Mouse (Mus musculus): ENCODE results near the gene Lefty1. TPM values are rescaled to one million over a fixed set of nuclear protein-coding genes. Genes with fewer than 3 reads are reported as not detected.
"Not testable (repeated sequence)": the region's sequence is repeated elsewhere in the genome, so short reads cannot be mapped to it uniquely, and the experiment has no call there.

Gene Lefty1
- polyA plus RNA-seq, 1 experiment from 2014 or later, result 1.8 TPM

DNA sequence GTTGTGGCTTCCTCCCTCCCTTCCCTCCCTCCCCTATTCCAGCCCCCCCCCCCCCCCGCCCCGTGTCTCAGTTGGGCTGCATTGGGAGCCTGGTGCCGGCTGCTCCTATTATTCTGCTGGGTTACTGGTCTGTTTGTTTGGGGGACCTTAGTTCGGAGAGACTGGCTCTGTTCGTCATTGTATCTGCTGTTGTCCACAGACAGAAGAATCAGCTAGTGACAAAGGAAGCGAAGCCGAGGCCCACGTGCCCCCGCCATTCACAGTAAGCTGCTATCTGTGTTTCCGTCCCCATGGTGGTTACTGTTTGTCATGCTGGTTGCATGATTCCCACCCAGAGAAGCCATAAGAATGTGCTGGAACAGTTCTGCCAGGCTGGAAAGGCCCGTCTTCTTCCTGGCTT, 38.1 kb downstream of the Lefty1 start:
- 86% methylated on average over 10 of the region's 11 CpGs for WGBS
- Histone ChIP-seq H3K27me3 (ENCODE audit: control insufficient read depth, insufficient read depth, low read length) (no peaks in the 10 kb centered on the region), H3K9ac (replicated peaks; ENCODE audit: low read depth, low read length) (no peak overlapping the region), H3K4me2 (replicated peaks; ENCODE audit: low read depth, low read length) (no peak overlapping the region), H3K9me3 (ENCODE audit: control insufficient read depth, low read depth, low read length) (no peaks in the 10 kb centered on the region), H3K36me3 (ENCODE audit: control insufficient read depth, insufficient read depth, low read length) (peaks cover 7% of the 10 kb centered on the region), H3K4me1 (ENCODE audit: control insufficient read depth, insufficient read depth, low read length) (no peaks in the 10 kb centered on the region), H3K27ac (ENCODE audit: low read length) (no peak overlapping the region), H3K4me3 (ENCODE audit: low read depth, low read length) (no peak overlapping the region)
- ATAC-seq (ENCODE audit: insufficient number of reproducible peaks, insufficient read depth, low FRiP score, low read depth), result no peak

DNA sequence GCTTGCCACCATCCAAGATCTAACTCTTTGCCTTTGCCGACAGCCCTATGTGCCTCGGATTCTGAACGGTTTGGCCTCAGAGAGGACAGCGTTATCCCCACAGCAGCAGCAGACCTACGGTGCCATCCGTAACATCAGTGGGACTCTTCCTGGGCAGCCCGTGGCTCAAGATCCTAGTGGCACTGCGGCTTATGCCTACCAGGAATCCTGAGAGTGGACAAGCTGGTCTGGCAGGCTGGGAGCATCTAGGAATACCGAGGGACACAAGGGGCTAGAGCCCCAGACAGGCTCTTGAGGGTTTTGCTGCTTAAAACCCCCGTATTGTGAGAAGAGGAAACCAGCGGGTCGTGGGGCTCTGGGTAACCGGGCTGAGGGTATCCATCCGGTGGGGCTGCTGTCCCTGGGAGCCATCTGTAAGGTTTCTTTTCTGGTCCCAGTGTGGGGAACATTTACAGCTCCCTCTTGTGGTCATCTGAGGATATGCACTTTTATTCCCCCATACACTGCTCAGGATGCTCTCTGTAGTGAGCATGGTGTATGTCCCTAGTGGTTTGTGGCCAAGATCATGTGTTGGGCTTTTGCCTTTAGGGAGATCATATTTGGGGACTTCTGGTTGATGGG, 39.4 kb downstream of the Lefty1 start:
- WGBS, result 59% methylated on average over 14 of the region's 14 CpGs
- no peak overlapping the region for H3K9ac ChIP-seq (replicated peaks; ENCODE audit: low read depth, low read length)
- H3K36me3 ChIP-seq (ENCODE audit: control insufficient read depth, insufficient read depth, low read length), result peaks cover 2% of the 10 kb centered on the region
- peak; percentile 24; the same call in 1 of the 2 replicates for ATAC-seq (ENCODE audit: insufficient number of reproducible peaks, insufficient read depth, low FRiP score, low read depth)
- no peak overlapping the region for H3K4me3 ChIP-seq (ENCODE audit: low read depth, low read length)
- H3K27ac ChIP-seq (ENCODE audit: low read length), result no peak overlapping the region
- H3K9me3 ChIP-seq (ENCODE audit: control insufficient read depth, low read depth, low read length), result no peaks in the 10 kb centered on the region
- no peaks in the 10 kb centered on the region for H3K4me1 ChIP-seq (ENCODE audit: control insufficient read depth, insufficient read depth, low read length)
- no peaks in the 10 kb centered on the region for H3K27me3 ChIP-seq (ENCODE audit: control insufficient read depth, insufficient read depth, low read length)
- H3K4me2 ChIP-seq (replicated peaks; ENCODE audit: low read depth, low read length), result no peak overlapping the region

DNA sequence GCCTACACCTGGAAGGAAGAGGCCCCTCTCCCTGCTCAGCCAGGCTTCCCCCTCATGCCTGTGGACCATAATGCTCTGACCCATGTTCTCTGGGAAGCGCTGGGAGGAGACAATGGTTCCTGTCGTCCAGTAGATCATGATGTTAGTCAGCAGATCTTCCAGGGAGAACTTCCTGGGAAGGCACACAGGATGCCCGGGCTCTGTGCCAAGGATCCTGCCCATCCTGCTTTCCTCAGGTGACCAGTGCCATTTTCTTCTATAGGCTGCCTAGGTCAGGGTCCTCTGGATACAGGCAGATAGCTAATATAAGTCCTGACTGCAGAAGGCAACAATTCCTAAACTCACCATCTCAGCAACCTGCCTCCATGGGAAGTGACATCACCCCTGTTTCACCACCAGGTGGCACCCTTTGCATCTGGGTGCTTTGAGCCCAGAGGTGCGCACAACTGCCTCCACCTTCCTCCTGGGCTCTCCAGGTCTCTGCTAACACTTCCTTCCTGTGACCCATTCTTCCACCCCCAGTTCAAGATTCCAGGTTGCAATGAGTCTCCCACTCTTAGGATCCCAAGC, 41.4 kb downstream of the Lefty1 start:
- Histone ChIP-seq H3K9ac (replicated peaks; ENCODE audit: low read depth, low read length) (no peak overlapping the region), H3K4me3 (ENCODE audit: low read depth, low read length) (no peak overlapping the region), H3K36me3 (ENCODE audit: control insufficient read depth, insufficient read depth, low read length) (no peaks in the 10 kb centered on the region; the same call in none of the 2 replicates), H3K4me1 (ENCODE audit: control insufficient read depth, insufficient read depth, low read length) (no peaks in the 10 kb centered on the region), H3K27me3 (ENCODE audit: control insufficient read depth, insufficient read depth, low read length) (no peaks in the 10 kb centered on the region), H3K9me3 (ENCODE audit: control insufficient read depth, low read depth, low read length) (no peaks in the 10 kb centered on the region), H3K4me2 (replicated peaks; ENCODE audit: low read depth, low read length) (no peak overlapping the region), H3K27ac (ENCODE audit: low read length) (no peak overlapping the region)
- WGBS, result 70% methylated on average over 4 of the region's 4 CpGs
- ATAC-seq (ENCODE audit: insufficient number of reproducible peaks, insufficient read depth, low FRiP score, low read depth), result no peak

DNA sequence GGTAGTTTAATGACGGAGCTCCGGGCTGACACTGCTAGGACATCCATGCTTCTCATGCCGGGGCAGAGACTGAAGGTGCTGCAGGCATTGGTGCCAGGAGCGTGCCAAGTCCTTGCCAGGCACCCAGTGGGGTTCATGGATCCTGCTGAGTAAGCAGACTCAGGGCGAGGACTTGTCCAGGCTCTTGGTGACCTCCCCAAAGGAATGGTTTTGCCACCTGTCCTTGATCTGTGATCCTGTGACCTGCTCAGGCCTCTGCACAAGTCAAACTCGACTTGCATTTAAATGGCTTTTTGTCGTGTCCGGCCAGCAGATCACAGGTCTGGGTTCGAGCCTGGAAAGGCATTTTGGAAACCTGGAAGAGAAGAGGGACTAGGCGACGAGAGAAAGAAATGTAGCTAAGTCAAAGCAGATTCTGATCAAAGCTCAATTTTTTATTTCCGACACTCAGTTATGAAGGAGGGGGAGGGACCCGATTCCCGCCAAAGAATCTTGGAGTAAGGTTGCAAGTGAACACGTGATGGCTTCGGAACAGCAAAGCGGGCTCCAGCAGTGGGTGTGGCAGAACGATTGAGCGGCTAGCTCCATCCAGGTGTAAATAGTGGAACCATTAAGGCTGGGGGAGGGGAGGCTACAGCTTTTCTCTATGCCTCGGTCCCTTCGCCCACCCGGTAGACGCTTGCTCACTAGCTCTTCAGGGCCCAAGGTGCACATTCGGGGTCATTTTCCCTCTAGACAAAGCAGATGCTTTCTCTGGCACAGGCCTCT, 44.8 kb downstream of the Lefty1 start:
- no peak for ATAC-seq (ENCODE audit: insufficient number of reproducible peaks, insufficient read depth, low FRiP score, low read depth)
- Histone ChIP-seq H3K4me3 (ENCODE audit: low read depth, low read length) (no peak overlapping the region), H3K4me1 (ENCODE audit: control insufficient read depth, insufficient read depth, low read length) (no peaks in the 10 kb centered on the region), H3K4me2 (replicated peaks; ENCODE audit: low read depth, low read length) (no peak overlapping the region), H3K36me3 (ENCODE audit: control insufficient read depth, insufficient read depth, low read length) (no peaks in the 10 kb centered on the region), H3K9ac (replicated peaks; ENCODE audit: low read depth, low read length) (no peak overlapping the region), H3K9me3 (ENCODE audit: control insufficient read depth, low read depth, low read length) (no peaks in the 10 kb centered on the region), H3K27ac (ENCODE audit: low read length) (no peak overlapping the region), H3K27me3 (ENCODE audit: control insufficient read depth, insufficient read depth, low read length) (no peaks in the 10 kb centered on the region)
- 75% methylated on average over 24 of the region's 24 CpGs for WGBS

DNA sequence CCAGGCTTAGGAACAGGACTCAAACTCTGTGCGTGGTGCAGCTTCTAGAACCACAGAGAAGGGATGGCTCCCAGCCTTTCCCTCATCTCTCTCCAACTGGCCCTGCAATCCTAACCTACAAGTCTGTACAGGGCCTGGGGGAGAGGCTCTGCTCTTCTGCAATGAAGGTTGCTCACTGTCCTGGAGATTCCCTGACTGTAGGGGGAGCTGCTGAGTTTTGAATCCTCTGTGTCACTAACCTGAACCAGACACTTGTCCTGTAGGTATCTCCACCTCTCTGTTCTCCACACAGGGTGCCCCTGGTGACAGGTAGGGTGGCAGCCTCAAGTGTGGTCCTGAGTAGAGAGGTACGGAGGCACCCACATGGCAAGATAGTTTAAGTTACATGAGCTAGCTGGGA, 45.6 kb downstream of the Lefty1 start:
- Histone ChIP-seq H3K9me3 (ENCODE audit: control insufficient read depth, low read depth, low read length) (no peaks in the 10 kb centered on the region), H3K4me3 (ENCODE audit: low read depth, low read length) (no peak overlapping the region), H3K4me2 (replicated peaks; ENCODE audit: low read depth, low read length) (no peak overlapping the region), H3K27me3 (ENCODE audit: control insufficient read depth, insufficient read depth, low read length) (no peaks in the 10 kb centered on the region), H3K4me1 (ENCODE audit: control insufficient read depth, insufficient read depth, low read length) (no peaks in the 10 kb centered on the region), H3K36me3 (ENCODE audit: control insufficient read depth, insufficient read depth, low read length) (no peaks in the 10 kb centered on the region), H3K9ac (replicated peaks; ENCODE audit: low read depth, low read length) (no peak overlapping the region), H3K27ac (ENCODE audit: low read length) (no peak overlapping the region)
- 66% methylated on average over 2 of the region's 2 CpGs for WGBS
- no peak for ATAC-seq (ENCODE audit: insufficient number of reproducible peaks, insufficient read depth, low FRiP score, low read depth)

DNA sequence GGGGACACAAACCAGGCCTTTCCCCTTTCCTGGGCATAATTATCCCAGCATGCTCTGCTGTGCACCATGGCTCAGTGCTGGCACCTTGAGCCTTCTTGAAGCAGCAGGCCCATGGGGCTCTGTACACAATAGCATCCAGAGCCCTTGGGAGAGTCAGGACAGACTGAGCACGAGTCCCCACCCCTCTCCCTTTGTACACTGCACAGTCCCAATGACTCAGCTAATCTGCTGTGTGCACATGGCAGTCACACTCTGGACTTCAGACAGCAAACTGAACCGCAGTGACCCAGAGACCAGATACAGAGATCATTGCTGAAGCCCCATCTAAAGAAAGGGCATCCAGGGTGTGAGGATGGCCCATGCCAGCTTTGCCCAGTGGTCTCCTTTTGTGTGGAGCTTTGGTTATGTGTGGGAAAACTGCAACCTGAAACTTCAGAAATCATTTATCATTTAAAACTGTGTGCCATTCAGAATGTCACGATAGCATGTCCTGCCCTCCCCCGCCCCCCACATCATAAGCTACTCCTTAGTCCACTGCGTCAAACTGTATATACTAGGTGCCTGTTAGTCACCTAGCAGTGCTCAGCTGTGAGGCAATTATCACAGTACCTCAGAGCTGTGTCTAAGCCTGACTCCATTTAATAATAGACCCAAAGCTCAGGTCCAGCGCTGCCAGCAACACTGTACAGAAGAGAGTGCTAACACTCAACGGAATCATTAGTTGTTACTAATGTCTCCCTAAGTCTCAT, 46.6 kb downstream of the Lefty1 start:
- not testable (repeated sequence) for H3K36me3 ChIP-seq (ENCODE audit: control insufficient read depth, insufficient read depth, low read length); H3K4me1 ChIP-seq (ENCODE audit: control insufficient read depth, insufficient read depth, low read length); H3K4me3 ChIP-seq (ENCODE audit: low read depth, low read length); H3K9ac ChIP-seq (replicated peaks; ENCODE audit: low read depth, low read length); H3K27ac ChIP-seq (ENCODE audit: low read length); H3K9me3 ChIP-seq (ENCODE audit: control insufficient read depth, low read depth, low read length); H3K4me2 ChIP-seq (replicated peaks; ENCODE audit: low read depth, low read length); H3K27me3 ChIP-seq (ENCODE audit: control insufficient read depth, insufficient read depth, low read length)
- ATAC-seq (ENCODE audit: insufficient number of reproducible peaks, insufficient read depth, low FRiP score, low read depth), result peak; percentile 85
- WGBS, result 65% methylated on average over 7 of the region's 7 CpGs

DNA sequence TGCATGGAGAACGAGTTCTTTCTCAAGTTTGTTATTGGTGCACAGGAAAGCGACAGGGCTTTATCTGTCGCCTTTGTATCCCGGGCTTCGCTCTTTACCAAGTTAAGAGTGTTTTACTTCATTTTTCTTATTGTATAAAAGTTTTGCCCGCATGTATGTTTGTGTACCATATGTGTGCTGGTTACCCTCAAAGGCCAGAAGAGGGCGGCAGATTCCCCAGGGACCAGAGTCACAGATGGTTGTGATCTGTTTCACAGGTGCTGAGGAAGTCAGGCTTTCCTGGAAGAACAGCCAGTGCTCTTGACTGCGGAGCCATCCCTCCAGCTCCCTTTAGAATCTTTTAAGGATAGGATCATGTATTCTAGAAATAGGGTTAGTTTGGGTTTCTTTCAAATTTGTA, 51.9 kb downstream of the Lefty1 start:
- H3K9me3 ChIP-seq (ENCODE audit: control insufficient read depth, low read depth, low read length), result no peaks in the 10 kb centered on the region
- no peaks in the 10 kb centered on the region for H3K36me3 ChIP-seq (ENCODE audit: control insufficient read depth, insufficient read depth, low read length)
- H3K4me3 ChIP-seq (ENCODE audit: low read depth, low read length), result no peak overlapping the region
- no peak overlapping the region for H3K9ac ChIP-seq (replicated peaks; ENCODE audit: low read depth, low read length)
- H3K4me1 ChIP-seq (ENCODE audit: control insufficient read depth, insufficient read depth, low read length), result no peaks in the 10 kb centered on the region
- no peak overlapping the region for H3K27ac ChIP-seq (ENCODE audit: low read length)
- H3K27me3 ChIP-seq (ENCODE audit: control insufficient read depth, insufficient read depth, low read length), result no peaks in the 10 kb centered on the region
- ATAC-seq (ENCODE audit: insufficient number of reproducible peaks, insufficient read depth, low FRiP score, low read depth), result no peak
- 86% methylated on average over 8 of the region's 8 CpGs for WGBS
- H3K4me2 ChIP-seq (replicated peaks; ENCODE audit: low read depth, low read length), result no peak overlapping the region

DNA sequence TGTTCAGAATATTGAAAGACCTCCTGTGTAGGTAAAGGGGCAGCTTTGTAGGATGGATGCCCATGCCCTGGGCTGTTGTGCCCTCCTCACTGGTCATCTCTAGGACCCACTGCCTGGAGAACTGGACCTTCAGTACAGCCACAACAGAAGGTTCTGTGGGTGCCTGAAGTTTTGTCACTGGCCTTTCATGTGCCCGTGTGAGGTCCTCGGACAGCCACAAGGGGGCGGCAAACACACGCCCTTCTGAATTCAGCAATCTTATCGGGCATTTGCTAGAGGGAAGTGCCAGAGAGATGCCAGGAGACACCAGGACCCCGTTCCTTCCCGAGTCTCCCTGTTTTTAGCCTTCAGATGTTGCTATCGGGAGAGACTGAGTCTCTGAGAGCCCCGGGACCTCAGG, 52.9 kb downstream of the Lefty1 start:
- H3K27ac ChIP-seq (ENCODE audit: low read length), result no peak overlapping the region
- no peak overlapping the region for H3K4me3 ChIP-seq (ENCODE audit: low read depth, low read length)
- H3K9ac ChIP-seq (replicated peaks; ENCODE audit: low read depth, low read length), result no peak overlapping the region
- no peaks in the 10 kb centered on the region for H3K27me3 ChIP-seq (ENCODE audit: control insufficient read depth, insufficient read depth, low read length)
- WGBS, result 4% methylated on average over 9 of the region's 9 CpGs
- H3K9me3 ChIP-seq (ENCODE audit: control insufficient read depth, low read depth, low read length), result no peaks in the 10 kb centered on the region
- H3K4me1 ChIP-seq (ENCODE audit: control insufficient read depth, insufficient read depth, low read length), result no peaks in the 10 kb centered on the region
- no peaks in the 10 kb centered on the region for H3K36me3 ChIP-seq (ENCODE audit: control insufficient read depth, insufficient read depth, low read length)
- H3K4me2 ChIP-seq (replicated peaks; ENCODE audit: low read depth, low read length), result no peak overlapping the region
- no peak for ATAC-seq (ENCODE audit: insufficient number of reproducible peaks, insufficient read depth, low FRiP score, low read depth)
